Mouse (Mus musculus) liver, embryonic 11.5 days (tissue): ENCODE data around the gene Tex2. TPM values are rescaled to one million over a fixed set of nuclear protein-coding genes. Genes with fewer than 3 reads are reported as not detected.
"Not testable (repeated sequence)": the region's sequence is repeated elsewhere in the genome, so short reads cannot be mapped to it uniquely, and the experiment has no call there.

Experiments used
- ATAC-seq: fragments of 200-750 bp; cut with Nextera tagmentation; replicated peaks from 2 replicates; pipeline ENCODE4 v1.8.0; 2017; ENCODE audit warnings: moderate number of reproducible peaks, mild to moderate bottlenecking, moderate TSS enrichment, moderate library complexity; ENCODE audit not compliant: low FRiP score
- DNase-seq: peaks from one replicate; pipeline ENCODE4 v3.0.0-alpha.2; 2017; ENCODE audit warnings: low spot score
- H3K27ac ChIP-seq: fragments of 300-500 bp; sonication (generic); 2 replicates; pipeline ENCODE4 v1.5.1; 2014; ENCODE audit warnings: mild to moderate bottlenecking, low read depth, low read length, control low read depth
- H3K27me3 ChIP-seq: fragments of 300-500 bp; sonication (generic); replicated peaks from 2 replicates; pipeline ENCODE4 v1.6.1; 2014; ENCODE audit warnings: low read length, mixed read lengths; ENCODE audit not compliant: control insufficient read depth, insufficient read depth
- H3K36me3 ChIP-seq: fragments of 300-500 bp; sonication (generic); 2 replicates; pipeline ENCODE4 v1.6.1; 2014; ENCODE audit warnings: mild to moderate bottlenecking, low read length, moderate library complexity, mixed read lengths; ENCODE audit not compliant: control insufficient read depth, insufficient read depth
- H3K4me1 ChIP-seq: fragments of 300-500 bp; sonication (generic); replicated peaks from 2 replicates; pipeline ENCODE4 v1.6.1; 2014; ENCODE audit warnings: low read length, mixed read lengths; ENCODE audit not compliant: control insufficient read depth, insufficient read depth
- H3K4me2 ChIP-seq: fragments of 300-500 bp; sonication (generic); 2 replicates; pipeline ENCODE4 v1.6.1; 2014; ENCODE audit warnings: mild to moderate bottlenecking, control low read depth, moderate library complexity
- H3K4me3 ChIP-seq: fragments of 300-500 bp; sonication (generic); 2 replicates; pipeline ENCODE4 v1.5.1; 2014; ENCODE audit warnings: low read depth, low read length, control low read depth
- H3K9ac ChIP-seq: fragments of 300-500 bp; sonication (generic); 2 replicates; pipeline ENCODE4 v1.6.1; 2014; ENCODE audit warnings: low read depth, low read length, control low read depth
- H3K9me3 ChIP-seq: fragments of 300-500 bp; sonication (generic); 2 replicates; pipeline ENCODE4 v1.6.1; 2016; ENCODE audit warnings: low read length, inconsistent platforms, mixed read lengths; ENCODE audit not compliant: control insufficient read depth
- WGBS: fragments of 180-500 bp; shearing (Covaris S2); extraction: QIAGEN DNeasy Blood & Tissue Kit; methylation state at CpG from one replicate; pipeline ENCODE4 v1.1.7; 2014; 5-methylcytosine and 5-hydroxymethylcytosine counted together
- polyA plus RNA-seq: library from polyadenylated mRNA; unstranded; fragments of >200 nt; fragmentation: Nextera tagmentation; extraction: Ambion mirVana; gene quantifications from 2 replicates; pipeline ENCODE4 v1.2.1, GENCODE M21; 2014

Tex2 gene
- polyA plus RNA-seq, 1 experiment from 2014 or later: 13.4 TPM

DNA sequence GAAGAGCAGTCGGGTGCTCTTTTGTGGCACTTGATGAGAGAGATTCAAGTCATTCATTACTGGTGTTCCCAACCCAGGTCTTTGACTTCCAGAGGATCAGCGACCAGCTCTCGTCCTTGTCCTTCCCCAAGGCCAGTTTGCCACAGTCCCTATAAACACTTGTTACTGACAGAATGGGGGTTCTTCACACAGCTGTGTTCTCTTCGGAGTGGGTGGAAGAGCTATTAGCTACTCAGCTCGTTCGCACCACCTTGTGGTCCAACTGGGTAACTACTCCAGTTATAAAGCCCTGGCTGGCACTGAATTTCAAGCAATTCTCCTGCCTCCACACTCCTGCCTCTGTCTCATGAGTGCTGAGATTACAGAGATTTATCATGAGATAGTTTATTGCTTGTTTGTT is 14.5 kb upstream of the Tex2 start:
- Histone ChIP-seq H3K27me3 (no peaks in the 10 kb centered on the region), H3K36me3 (no peaks in the 10 kb centered on the region), H3K27ac (no peak overlapping the region), H3K9me3 (no peaks in the 10 kb centered on the region), H3K4me3 (no peak overlapping the region), H3K4me1 (no peaks in the 10 kb centered on the region; the same call in 1 of the 2 replicates), H3K9ac (no peak overlapping the region), H3K4me2 (no peak overlapping the region)
- ATAC-seq (0 out of 2 replicates have a peak, but pooled peaks have one; percentile 18), DNase-seq (peak; percentile 57)
- WGBS: 21% methylated on average over 6 of the region's 6 CpGs

DNA sequence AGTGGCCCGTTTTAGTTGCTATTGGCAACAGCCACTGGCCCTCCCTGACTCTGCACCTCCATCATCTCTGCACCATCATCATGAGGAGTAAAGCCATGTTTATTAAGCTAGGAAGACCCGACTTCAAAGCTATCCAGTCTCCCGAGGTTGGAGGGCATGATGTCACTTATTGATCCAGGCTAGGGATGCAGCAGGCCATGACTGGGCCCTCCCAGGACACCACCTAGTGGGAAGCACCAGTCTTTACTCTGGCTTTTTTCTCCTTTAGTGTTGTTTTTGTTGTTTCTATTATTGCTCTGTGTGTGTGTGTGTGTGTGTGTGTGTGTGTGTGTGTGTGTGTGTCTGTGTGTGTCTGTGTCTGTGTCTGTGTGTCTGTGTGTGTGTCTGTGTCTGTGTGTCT is 12.4 kb upstream of the Tex2 start:
- Histone ChIP-seq H3K4me2 (no peak overlapping the region), H3K36me3 (no peaks in the 10 kb centered on the region), H3K4me3 (no peak overlapping the region), H3K27ac (no peak overlapping the region), H3K9ac (no peak overlapping the region), H3K9me3 (no peaks in the 10 kb centered on the region), H3K27me3 (no peaks in the 10 kb centered on the region), H3K4me1 (no peaks in the 10 kb centered on the region; the same call in 1 of the 2 replicates)
- DNase-seq: no peak
- 55% methylated on average over 3 of the region's 3 CpGs for WGBS
- ATAC-seq: no peak

DNA sequence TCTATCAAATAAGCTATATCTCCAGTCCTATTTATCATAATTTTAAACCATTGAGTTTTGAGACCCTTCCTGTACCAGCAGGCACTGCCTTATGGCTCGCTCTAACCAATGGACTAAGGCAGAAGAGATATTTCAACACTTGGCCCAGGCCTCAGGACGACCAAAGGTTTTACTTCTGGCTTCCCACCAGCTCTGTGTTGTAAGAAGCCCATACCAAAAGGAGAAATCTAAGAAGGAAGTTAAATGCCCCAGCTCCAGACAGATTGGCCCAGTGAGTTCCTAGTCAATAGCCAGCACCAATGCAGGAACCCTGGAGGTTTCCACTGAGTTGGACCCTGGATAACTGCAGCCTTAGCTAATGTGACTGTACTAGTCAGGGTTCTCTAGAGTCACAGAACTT is 10.4 kb upstream of the Tex2 start:
- no peaks in the 10 kb centered on the region for H3K36me3 ChIP-seq
- no peak overlapping the region for H3K9ac ChIP-seq
- no peaks in the 10 kb centered on the region for H3K27me3 ChIP-seq
- ATAC-seq: no peak
- no peak overlapping the region for H3K27ac ChIP-seq
- H3K9me3 ChIP-seq: no peaks in the 10 kb centered on the region
- WGBS: 69% methylated on average over 2 of the region's 2 CpGs
- peaks cover 4% of the 10 kb centered on the region; the same call in 1 of the 2 replicates for H3K4me1 ChIP-seq
- no peak overlapping the region for H3K4me3 ChIP-seq
- no peak for DNase-seq
- no peak overlapping the region for H3K4me2 ChIP-seq

DNA sequence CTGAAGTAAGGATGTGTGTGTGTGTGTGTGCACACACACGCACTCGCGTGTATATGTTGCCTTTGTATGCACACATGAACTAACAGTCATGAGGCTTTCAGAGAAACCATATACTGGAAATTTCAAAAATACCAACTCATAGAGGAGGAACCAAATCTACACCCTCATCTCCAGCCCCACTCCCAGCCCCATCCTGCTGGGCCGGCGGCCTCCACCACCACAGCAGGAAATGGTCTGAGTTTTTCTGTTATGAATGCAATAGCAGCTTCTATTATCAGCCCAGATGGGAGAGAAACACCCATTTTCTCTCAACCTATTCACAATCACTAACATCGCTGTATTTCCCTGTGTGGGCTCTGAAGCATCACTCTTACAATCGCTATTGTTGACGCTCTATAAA is 8.8 kb upstream of the Tex2 start:
- no peak overlapping the region for H3K4me3 ChIP-seq
- H3K9me3 ChIP-seq: no peaks in the 10 kb centered on the region
- no peak overlapping the region for H3K4me2 ChIP-seq
- ATAC-seq (no peak), DNase-seq (no peak)
- 73% methylated on average over 8 of the region's 8 CpGs for WGBS
- H3K36me3 ChIP-seq: no peaks in the 10 kb centered on the region
- H3K4me1 ChIP-seq: peaks cover 4% of the 10 kb centered on the region; the same call in 1 of the 2 replicates
- H3K27me3 ChIP-seq: no peaks in the 10 kb centered on the region
- H3K27ac ChIP-seq: no peak overlapping the region
- no peak overlapping the region for H3K9ac ChIP-seq

DNA sequence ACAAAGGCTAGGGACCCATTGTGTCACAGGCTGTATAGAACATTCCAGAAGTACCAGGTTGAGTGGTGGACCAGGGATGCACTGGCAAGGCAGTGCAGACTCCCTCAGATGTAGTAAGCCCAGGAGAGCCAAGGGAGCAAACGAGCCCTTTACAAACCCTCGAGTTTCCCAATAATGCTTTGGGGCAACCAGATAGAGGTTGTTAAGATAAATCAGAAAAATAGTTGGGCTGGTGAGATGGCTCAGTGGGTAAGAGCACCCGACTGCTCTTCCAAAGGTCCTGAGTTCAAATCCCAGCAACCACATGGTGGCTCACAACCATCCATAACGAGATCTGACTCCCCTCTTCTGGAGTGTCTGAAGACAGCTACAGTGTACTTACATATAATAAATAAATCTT is 5.5 kb upstream of the Tex2 start:
- H3K36me3 ChIP-seq, H3K27ac ChIP-seq, ATAC-seq, H3K27me3 ChIP-seq, H3K4me2 ChIP-seq, H3K9ac ChIP-seq, H3K4me1 ChIP-seq, H3K9me3 ChIP-seq, H3K4me3 ChIP-seq, DNase-seq: not testable (repeated sequence)
- WGBS: 79% methylated on average over 4 of the region's 4 CpGs

DNA sequence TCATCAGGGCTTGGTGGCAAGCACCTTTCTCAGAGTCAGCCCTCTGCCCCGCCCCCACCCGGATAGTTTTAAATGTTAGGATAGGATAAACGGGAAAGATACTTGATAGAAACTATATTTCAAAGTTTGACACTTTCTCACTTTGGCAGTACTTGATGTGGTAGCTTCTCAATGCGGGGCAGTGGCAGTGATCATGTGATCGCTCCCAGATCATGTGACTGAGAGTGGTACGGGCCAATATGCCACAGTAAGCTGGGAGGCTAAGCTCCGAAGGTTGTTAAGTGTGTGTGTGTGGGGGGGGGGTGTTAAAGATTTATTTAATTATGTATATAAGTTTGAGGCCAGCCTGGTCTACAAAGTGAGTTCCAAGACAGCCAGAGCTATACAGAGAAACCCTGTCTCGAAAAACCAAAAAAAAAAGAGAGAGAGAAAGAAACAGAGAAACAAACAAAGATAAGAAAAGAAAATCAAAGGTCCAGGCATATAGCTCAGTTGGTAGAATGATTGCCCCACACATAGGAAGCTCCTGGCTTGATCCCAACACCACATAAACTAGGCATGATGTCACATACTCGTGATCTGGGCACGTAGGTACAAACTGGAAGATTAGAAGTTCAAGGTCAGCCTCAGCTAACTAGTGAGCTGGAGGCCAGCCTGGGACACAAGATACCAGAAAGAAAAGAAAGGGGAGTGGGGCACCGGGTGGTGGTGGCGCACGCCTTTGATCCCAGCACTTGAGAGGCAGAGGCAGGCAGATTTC is 4.8 kb upstream of the Tex2 start:
- Histone ChIP-seq H3K9me3 (no peaks in the 10 kb centered on the region), H3K4me2 (no peak overlapping the region), H3K4me1 (peaks cover 4% of the 10 kb centered on the region; the same call in 1 of the 2 replicates), H3K36me3 (no peaks in the 10 kb centered on the region), H3K4me3 (no peak overlapping the region), H3K9ac (no peak overlapping the region), H3K27me3 (no peaks in the 10 kb centered on the region), H3K27ac (no peak overlapping the region)
- DNase-seq (no peak), ATAC-seq (no peak)
- WGBS: 78% methylated on average over 13 of the region's 13 CpGs

DNA sequence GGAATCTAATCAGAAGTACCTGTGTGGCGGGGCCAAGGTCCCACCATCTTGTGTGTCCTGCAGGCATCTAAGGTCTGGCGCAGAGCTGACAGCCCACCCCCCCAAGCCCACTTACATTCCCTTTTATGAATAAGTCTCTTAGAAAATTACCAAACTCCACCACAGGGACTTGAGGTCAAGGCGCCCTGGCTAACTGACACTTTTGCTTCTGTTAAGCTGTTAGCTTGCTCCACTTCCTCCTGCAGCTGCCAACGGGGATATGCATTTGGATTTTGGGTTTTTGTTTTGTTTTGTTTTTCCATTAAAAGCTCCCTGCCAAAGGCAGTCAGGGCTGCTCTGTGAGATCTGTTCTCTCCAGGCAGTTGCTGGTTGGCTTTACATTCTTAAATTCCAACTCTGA is 2.3 kb upstream of the Tex2 start:
- Histone ChIP-seq H3K4me2 (no peak overlapping the region), H3K4me1 (peaks cover 15% of the 10 kb centered on the region), H3K4me3 (no peak overlapping the region), H3K27ac (no peak overlapping the region), H3K9ac (no peak overlapping the region), H3K9me3 (no peaks in the 10 kb centered on the region), H3K27me3 (no peaks in the 10 kb centered on the region), H3K36me3 (no peaks in the 10 kb centered on the region)
- WGBS: 76% methylated on average over 4 of the region's 4 CpGs
- DNase-seq (no peak), ATAC-seq (no peak)

DNA sequence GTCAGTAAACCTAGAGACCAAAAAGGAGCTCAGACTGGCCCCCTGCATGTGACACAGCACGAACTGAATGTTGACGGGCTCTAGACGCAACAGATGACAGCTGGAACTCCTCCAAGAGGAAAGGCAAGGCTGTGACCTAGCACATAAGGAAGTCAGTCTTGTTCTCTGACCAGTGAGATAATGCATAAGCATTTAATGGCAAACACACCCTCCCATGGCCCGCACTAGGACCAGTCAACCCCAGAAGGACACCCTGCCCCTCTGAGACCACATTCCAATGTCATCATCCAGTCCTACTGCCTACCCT is 1.1 kb upstream of the Tex2 start:
- Histone ChIP-seq H3K4me2 (no peak overlapping the region), H3K4me3 (no peak overlapping the region), H3K9me3 (no peaks in the 10 kb centered on the region), H3K4me1 (peaks cover 19% of the 10 kb centered on the region), H3K9ac (no peak overlapping the region), H3K36me3 (no peaks in the 10 kb centered on the region), H3K27me3 (no peaks in the 10 kb centered on the region), H3K27ac (no peak overlapping the region)
- ATAC-seq: no peak
- 67% methylated on average over 4 of the region's 4 CpGs for WGBS
- no peak for DNase-seq

DNA sequence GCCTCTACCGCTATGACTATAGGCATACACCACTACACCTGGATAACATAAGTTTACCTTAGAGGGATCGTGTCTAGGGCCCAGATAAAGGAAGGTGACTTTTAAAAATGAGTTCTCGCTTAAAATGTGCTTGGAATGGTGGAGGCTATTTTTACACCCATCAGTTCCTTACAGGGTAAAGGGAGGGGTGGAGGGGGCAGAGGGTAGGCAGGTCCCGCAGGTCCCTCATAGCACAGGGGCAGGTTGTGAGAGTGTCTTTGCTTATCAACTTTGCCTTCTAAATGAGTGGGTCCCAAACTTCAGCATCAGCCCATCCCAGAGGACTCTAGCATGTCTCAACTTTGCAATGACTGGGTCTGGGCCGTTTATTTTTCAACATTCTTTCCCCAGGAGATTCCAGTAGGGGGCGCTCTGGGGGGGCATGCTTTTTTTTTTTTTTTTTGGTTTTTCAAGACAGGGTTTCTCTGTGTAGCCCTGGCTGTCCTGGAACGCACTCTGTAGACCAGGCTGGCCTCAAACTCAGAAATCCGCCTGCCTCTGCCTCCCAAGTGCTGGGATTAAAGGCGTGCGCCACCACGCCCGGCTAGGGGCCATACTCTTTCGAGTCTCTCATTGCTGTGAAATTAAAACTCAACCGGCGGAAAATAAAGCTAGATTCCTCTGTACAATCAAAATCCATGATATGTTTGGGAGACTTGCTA is 565 bp upstream of the Tex2 start:
- H3K27ac ChIP-seq: no peak overlapping the region
- DNase-seq (no peak), ATAC-seq (no peak)
- no peaks in the 10 kb centered on the region for H3K27me3 ChIP-seq
- H3K9ac ChIP-seq: 0 out of 2 replicates have a peak overlapping the region, but pooled peaks have one; percentile 20
- no peaks in the 10 kb centered on the region for H3K36me3 ChIP-seq
- H3K4me2 ChIP-seq: peak overlapping the region; percentile 83
- H3K4me3 ChIP-seq: peak overlapping the region; percentile 96
- H3K9me3 ChIP-seq: no peaks in the 10 kb centered on the region
- 51% methylated on average over 14 of the region's 15 CpGs for WGBS
- peaks cover 21% of the 10 kb centered on the region for H3K4me1 ChIP-seq
